Mouse (Mus musculus) ES-CJ7 (cell line): ENCODE results near the gene Ccdc182.
A peak's percentile ranks its signal among the peaks of the same experiment; 100 is the strongest.

Source experiments
- DNase-seq: peaks from one replicate; pipeline ENCODE4 v3.0.0; 2011; ENCODE audit warnings: low read depth, low spot score

Ccdc182 gene

DNA sequence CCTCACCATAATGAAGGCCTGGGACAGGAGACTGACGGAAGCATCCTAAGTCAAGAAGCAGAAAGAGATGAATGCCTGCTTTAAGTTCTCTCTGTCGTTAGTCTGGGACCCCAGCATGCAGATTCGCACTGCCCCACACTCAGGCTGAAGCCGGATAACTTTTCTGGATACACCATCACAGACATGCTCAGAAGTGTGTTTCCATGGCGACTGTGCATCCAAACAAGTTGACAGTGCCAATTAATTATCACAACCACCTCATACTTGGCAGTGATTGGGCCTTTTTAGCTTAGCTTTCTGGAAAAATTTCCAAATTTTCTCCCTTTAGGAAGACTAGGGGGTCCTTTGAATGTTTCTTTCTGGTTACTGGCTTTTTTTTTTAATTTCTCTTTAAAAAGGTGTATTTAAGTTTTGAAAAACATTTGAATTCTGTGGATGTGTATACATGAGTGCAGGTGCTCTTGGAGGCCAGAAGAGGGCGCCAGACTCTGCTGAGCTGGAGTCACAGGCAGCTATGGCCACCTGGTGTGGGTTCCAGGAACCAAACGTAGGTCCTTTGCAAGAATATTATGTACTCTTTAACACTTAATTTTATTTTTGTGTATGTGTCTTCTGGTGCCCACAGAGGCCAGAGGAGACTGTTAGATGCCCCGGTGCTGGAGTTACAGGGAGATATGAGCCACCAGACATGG lies 12.3 kb upstream of the Ccdc182 start:
- DNase-seq, result peak; percentile 51

DNA sequence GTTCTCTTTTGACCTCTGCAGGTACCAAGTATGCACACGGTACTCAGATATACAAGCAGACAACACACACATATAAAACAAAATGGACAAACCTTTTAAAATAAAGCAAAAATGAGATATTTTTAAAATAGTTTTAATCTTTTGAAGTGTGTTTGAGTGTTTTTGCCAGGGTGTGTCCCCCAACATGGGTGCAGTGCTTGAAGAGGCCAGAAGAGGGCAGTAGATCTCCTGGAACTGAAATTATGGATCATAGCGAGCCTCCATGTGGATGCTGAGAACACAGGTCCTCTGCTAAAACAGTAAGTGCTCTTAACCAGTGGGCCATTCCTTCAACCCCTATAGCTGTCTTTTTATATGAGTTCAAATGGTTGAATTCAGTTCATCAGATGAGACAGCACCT lies 11.3 kb upstream of the Ccdc182 start:
- no peak for DNase-seq

DNA sequence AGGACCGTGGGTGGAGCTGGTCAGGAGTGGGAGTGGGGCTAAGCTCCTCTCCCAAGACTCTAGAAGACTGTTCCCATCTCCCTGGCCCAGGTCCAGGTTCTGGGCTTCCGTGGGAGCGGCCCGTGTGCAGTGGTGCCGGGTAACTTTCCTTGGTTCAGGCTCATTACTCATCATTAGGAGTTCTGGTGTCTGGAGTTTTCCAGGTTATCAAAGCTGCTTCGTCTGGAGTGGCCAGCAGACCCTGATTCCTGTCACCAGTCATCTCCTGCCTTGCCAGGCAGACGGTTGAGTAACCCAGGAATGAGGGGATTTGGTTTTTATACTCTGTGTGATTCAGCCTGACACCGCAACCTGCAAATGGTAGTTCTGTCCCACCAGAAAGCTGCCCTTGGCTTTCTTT lies 7.8 kb upstream of the Ccdc182 start:
- DNase-seq, result no peak

DNA sequence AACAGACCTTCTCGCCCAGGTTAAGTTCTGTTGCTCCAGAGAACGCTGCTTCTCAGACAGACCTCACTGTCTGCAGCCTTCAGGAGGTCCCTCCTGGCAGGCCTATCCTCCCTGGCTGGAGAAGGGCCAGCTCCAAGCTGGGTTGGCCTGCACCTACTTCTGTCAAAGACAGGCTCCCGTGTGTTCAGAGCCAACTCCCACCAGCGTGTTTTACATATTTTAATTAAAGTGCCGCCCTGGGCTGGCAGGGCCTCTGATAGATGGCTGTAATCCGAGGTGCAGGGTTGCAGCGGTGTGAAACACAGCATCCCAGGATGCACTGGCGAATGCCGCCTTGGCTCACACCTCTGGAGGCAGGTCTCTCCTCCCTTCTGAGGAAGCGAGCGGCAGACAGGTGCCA lies 5.5 kb upstream of the Ccdc182 start:
- no peak for DNase-seq

DNA sequence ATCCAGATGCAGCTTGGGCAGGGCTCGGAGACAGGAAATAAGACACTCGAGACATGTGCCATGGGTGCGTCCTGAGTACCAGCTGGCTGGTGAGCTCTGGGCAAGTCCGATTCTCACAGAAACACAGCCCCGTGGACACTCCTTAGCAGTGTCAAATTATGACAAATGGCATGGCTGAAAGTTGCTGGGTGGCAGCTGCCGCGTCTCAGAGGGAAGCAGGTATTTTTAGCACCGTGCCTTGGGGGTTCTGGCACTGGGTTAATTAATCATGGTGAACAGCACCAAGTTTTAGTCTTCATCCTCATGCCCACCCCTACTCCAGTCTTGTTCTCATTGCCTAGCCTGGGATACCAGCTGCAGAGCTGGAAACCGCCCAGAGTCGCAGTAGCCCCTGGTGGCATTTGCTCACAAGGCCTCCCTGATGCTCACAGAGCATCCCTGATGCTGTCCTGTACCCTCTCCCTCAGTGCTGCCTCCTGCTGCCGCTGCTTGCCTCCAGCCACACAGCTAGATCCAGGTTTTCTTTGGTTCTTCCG lies 5.0 kb upstream of the Ccdc182 start:
- no peak for DNase-seq

DNA sequence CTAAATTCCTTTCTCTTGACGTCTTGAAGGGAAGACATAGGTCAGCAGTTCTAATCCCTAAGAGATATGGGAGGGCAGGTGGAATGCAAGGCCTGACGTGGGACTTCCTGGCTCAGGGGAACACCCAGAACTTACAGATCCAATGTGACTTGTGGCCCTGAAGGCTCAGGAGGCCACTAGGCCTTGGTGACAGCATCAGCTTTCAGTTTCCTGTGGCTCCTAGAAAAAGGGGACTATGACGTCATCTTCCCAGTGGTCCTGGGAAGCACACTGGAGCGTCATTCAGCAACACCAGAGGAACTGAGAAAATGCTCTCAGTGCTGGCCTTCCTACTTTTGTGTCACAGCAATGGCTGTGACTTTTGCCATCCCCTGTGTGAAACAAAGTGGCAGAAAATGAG lies 2.6 kb upstream of the Ccdc182 start:
- no peak for DNase-seq

DNA sequence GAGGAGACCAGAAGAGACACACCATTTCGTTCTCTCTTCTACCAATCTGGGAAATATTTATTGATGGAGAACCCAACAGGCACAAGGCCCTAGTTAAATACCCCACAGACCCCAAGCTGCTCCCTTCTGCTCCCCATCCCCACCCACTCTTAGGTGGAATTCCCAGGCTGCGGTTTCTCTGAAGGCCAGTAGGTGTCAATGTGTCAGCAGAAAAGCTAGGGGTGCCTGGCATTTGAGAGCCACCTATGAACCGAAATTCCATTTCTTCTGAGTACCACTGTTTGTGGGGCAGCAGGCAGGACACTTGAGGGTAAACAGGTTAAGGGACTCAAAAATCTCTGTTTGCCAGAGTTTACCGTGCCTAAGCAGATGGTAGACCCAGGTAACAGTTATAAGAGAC lies 2.2 kb upstream of the Ccdc182 start:
- peak; percentile 55 for DNase-seq

DNA sequence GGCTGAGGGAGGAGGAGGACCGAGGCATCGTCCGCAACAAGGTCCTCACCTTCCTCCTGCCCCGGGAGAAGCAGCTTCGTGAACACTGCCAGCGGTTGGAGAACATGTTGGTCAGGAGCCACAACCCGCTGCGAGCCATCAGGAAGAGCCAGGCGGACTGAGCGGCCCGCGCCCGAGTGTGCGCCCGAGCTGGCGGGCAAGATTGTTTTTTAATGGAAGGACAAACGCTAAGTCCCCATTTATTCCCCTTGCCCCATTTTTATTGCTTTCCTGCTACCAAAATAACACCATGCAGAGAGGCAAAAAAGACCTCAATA lies 494 bp downstream of the Ccdc182 start:
- DNase-seq, result no peak

DNA sequence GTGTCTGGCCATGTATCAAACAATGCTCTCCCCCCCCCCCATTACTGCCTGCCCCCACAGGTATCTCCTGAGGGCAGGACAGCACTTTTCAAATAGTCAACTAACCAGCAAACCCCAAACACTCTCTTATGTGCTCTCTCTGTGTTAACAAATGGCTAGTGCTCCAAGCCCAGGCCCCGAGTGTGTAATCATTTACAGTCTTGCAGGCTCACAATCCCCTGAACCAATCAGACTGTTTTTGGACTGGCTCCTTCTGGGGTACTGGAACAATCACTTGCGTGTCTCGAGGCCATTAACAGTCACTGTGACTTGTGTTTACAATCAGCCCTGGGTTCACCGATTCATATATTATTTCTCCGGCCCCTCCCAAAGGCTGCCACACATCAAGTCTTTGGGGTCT lies 1.4 kb downstream of the Ccdc182 start:
- no peak for DNase-seq

DNA sequence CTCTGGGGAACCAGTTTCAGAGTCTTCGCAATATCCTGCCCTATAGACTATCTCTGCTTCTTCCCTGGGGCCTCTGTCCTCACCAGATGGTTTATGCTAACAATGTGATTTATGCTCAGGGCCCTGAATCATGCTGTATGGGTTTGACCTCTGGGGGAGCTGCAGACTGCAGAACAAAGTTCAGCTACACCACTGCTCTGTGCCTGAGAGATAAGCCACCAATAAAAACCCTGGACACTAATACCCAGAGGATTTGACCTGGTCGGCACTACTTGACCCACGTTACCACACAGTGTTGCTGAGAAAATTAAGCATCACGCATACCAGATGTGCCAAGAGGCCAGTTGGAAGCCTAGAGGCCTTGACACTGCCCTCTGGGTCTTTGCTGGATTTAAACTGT lies 3.7 kb downstream of the Ccdc182 start:
- DNase-seq, result no peak

DNA sequence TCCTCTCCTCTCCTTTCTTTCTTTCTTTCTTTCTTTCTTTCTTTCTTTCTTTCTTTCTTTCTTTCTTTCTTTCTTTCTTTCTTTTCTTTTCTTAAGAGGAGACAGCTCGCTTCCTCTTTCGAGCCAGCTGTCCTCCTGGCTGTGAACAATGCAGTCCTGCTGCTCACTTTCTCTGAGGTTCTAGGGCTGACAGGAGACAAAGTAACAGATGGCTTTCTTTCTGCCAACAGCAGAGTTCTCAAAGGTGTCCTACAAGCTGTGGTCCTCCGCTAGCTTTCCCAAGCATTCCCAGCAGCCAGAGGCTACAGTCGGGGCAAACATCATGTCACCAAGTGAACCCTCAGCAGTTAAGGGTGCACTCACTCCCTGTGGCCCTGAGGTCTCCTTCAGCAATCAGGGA lies 5.5 kb downstream of the Ccdc182 start:
- DNase-seq, result no peak

DNA sequence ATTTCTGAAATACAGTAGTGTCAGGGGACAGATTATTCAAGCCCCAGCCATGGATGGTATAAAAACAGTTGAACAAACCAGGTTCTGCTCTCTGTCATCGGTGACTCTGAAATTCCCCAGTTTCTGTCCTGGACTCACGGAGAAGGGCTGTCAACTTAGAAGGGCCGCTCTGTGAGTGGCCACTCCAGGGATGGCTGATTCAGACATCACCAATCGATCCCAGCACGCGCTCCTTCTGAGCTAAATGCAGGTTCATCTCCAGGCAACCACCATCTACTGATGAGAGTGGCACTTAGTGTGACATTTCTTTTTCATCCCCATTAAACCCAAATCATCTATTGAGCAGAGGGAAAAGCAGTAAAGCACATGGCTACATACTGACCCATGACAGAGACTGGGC lies 7.8 kb downstream of the Ccdc182 start:
- peak; percentile 38 for DNase-seq

DNA sequence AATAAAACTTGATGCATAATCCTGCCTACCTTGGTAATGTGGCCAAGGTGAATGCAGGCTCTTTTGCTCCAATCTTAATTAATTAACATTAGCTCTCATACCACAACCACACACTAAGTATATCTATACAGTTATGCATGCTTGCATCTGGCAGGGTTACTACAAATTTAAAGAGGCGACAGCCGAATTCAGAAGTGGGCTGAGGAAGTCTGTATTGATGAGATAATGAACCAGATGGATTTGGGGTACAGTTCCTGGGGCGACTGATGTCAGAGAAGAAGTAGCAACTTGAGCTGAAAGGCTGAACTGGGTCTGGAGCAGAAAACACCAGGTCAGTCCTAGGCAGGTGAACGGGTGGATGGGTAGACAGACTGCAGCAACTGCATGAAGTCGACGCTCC lies 11.9 kb downstream of the Ccdc182 start:
- no peak for DNase-seq

DNA sequence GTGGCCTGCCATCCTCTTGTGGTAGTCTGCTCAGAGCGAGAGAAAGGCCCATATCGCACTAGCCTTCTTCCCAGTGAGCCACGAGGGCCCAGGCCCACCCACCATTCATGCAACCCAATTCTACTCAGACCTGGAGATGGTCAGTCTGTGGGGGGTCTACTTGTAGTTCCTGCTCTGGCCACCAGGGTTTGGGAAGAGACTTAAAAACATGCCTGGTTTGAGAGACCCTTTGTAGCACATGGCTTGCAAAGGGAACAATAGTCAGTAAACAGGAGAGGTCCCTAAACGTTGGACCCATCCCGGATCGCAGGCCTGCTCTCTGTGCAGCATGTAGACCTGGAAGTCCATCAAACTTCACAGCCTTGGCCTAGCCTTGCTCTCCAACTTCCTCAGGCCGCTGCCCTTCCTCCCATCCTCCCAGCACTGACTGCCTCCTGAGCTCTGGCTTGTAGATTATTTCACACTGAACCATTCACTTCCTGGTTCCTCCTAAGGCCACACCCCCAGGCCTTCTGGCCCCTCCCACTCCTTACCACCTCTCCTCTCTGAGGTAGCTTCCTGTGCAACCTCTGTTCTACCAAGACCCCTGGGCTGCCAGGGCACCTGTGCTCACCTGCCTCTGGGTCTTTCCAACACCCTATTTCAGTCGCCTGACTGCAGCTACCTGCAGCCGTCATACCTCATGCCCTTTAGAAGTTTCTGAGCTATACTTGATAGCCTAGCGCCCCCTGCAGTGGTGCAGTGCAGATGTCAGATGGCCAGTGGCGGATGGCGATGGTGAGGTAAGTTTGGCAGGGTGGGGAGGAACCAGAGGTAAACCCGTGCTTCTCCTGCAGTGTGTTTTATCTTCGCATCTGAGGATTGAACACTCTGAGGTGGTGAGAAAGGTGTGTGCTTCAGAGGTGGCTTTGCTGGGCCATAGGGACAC lies 14.0 kb downstream of the Ccdc182 start:
- DNase-seq, result peak; percentile 94

DNA sequence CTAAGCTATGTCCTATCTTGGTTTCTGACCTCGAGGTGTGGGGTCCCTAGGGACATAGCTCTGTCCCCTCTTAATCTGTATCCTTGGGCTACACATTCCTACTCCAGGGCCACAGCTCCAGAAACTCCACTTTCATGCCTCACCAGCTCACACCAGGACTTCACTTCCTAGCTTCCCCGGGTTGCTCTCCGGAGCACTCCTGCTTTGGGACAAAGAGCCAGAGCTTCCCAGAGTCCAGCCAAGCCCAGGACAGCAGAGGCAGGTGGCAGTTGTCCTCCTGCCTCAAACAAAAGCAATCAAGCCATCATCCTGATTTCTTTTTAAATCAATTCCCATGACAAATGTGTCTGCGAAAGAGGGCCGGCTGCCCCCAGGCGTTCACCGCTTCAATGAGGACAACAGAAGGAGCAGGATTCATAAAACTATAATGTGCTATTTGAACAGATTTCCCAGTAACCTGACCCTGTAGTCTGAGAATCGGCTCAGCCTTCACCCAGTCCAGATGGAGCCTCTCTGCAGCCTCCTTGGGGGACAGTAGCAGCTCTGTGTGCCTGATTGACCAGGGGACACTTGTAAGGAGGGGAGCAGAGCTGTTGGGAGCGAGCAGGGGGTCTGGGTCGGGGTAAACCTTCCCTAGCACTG lies 15.3 kb downstream of the Ccdc182 start:
- no peak for DNase-seq

DNA sequence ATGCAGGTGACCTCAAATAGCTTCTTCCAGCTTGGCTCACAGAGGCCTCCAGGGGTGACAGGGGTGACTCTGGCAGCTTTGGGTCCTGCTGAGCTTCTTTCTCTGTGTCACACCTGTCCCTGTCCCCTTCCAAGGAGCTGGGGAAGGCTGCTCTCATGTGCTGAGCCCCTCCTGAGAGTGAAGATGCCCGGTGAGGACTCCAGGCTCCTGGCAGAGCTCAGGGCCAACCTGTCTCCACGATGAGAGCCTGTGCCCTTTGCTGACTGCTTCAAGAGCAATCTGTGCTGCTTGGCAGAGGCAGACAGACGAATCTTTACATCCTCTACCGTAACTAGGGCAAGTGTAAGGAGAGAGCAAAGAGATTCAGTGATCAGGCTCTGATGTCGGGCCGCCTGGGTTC lies 16.9 kb downstream of the Ccdc182 start:
- no peak for DNase-seq

DNA sequence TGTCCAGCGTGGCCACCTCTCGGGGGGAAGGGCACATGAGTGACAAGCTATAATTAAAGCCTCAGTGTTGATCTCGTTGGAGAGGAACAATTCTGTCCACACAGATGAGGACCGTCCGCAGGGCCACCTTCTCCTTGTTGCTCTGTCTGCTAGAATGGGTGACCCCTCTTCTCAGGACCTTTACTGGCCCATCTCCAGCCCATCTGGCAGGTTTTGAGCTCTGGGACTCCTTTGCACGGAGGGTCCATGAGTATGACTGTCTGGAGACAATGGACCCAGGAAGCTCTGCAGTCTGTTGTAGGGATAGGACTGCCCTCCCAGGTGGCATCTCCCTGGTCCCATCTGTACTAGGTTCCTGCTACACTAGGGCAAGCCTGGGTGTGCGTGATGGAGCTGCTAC lies 17.7 kb downstream of the Ccdc182 start:
- no peak for DNase-seq

DNA sequence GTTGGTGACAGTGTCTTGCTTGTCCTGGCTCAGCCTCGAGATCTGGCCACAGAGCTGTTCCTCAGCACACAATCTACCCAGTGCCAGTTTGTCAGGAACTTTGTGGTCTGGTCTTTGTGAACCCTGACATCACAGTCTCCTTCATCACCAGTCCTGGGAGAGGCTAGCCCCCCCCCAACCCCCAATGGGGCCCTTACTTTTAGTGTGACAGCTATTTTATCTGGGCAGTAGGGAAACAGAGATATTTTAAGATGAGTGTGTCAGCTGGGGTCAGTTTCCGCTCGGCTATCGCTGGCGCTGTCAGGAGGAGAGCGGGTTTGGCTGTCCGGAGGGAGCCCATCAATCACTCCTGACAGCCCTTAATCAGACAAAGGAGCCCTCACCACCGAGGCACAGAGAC lies 19.7 kb downstream of the Ccdc182 start:
- DNase-seq, result no peak

DNA sequence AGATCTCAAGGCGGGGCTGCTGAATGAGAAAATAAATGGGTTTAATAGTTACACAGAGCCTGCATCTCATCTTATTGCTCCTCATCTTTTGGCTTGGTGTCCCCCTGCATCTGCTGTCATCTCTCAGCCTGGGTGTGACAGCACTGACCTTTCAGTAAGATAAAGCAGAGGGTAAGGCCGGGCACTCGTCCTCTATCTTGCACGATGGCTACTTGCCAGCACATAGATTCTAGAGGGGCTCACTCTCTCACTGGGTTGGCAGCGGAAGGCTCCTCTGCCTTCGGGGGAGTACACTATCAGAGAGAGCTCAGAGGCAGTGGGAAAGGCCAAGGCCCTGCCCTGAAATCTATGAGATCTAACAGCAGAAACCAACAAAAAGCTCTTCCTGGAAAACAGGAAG lies 20.6 kb downstream of the Ccdc182 start:
- DNase-seq, result no peak

DNA sequence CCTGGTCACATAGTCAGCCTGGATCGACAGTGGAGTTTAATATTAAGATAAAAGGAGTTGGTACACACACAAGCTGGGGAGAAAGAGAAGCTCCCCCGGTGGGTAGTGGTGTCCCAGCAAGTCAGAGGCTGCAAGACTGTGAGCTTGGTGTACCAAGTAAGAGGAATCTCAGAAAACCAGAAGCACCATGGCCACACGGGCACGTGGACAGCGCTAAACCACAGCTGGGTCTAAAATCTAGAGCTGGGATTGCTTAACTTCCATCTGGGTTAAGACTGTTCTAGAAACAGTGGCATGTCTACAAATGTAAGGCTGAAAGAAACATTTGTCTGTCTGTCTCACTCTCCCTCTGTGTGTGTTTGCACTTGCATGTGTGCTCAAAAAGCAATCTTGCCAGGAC lies 21.5 kb downstream of the Ccdc182 start:
- DNase-seq, result no peak

DNA sequence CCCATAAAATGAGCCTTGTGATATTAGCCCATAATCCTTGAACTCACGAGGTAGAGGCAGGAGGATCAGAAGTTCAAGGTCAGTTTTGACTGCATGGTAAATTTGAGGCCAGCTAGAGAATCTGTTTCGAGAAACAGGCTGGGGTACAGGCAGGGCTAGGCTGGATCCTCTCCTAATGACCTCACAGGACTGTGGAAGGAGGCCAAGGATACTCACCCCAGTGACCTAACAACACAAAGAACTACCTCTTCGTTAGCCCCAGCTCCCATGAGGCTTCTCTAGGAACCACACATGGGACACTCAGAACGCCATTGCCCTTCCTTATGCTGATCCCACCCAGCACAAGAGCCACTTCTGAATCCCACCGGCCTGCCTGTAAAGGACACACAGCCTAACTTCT lies 25.0 kb downstream of the Ccdc182 start:
- no peak for DNase-seq

DNA sequence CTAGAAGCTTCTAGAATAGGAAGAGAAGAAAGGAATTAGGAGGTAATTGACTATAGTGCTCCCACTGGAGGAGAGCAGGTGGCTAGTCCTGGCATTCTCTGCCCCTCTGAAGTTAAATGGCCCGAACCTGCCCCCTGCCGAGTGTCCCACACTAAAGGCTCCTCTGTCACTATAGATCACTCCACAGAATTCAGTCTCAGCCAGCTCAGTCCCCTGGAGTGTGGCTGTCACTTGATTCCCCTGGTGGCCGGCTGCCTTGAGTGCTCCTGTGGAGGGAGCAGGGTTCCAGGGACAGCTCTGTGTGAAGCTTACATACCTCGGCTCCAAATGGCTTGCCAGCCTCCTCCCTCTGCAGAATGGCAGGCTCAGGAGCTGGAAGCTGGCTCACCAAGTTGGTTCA lies 33.2 kb downstream of the Ccdc182 start:
- no peak for DNase-seq
